Comparison of ENCODE assay signal across 8 mouse cellular contexts in the genomic region with DNA sequence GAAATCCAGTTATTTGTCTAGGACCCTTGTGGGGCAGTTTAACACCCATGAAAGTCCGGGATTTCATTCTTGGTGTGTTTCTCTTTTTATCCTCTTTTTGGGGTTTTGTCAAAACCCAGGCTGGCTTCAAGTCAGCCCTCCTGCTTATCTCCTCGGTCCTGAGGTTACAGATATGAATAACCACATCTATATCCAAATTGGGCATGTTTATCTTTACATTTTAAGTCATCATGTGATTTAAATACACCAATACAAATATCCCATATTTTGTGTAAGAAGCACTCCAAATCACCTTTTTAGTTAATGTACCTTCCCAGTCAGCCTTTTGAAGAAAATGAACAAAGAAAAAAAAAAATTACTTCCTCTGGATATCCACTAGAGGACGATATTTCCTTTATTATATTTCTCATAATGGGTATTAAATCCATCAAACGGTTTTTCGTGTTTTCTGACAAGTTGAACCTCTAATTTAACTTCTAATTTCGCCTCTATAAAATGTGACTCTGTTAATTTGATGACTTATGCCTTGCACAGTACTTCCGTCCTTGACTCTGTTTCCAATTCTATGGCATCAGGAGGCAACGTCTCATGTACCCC. TPM values are rescaled to one million over a fixed set of nuclear protein-coding genes. Genes with fewer than 3 reads are reported as not detected.
DNase-seq lines count a peak whose midpoint lies in the region; TF ChIP-seq lines count a peak whose summit lies in the region.

No protein-coding gene starts in this region.

- H3K79me2 ChIP-seq in liver, adult 2 months (ENCODE audit: control insufficient read depth, insufficient read depth, low read length), result peaks cover 16% of the 10 kb centered on the region; the same call in 1 of the 2 replicates

- no peak for TF ChIP-seq POLR2A in liver, adult 2 months (IDR thresholded peaks at IDR 0.05; ENCODE audit: extremely low read depth, insufficient read depth, low read length)

- H3K4me3 ChIP-seq in liver, adult 2 months (ENCODE audit: insufficient read depth, low read depth, low read length), result no peak overlapping the region
- peak overlapping the region; percentile 80 for H3K4me3 ChIP-seq in embryonic facial prominence, embryonic 10.5 days
- peak overlapping the region; percentile 76 for H3K4me3 ChIP-seq in limb, embryonic 10.5 days

- 14% methylated on average over 8 of the region's 8 CpGs for WGBS in liver, adult 2 months
- WGBS in embryonic facial prominence, embryonic 10.5 days, result 19% methylated on average over 8 of the region's 8 CpGs
- WGBS in limb, embryonic 10.5 days, result 17% methylated on average over 8 of the region's 8 CpGs

- intact Hi-C loops in left cerebral cortex, postnatal 4 days (cut with DNase I), result loop anchor here (10.0 kb wide), 1 partner anchor 430 kb away; no protein-coding TSS in a partner anchor

- H3K9ac ChIP-seq in liver, adult 2 months (ENCODE audit: low read depth, low read length), result no peak overlapping the region

- no peak overlapping the region for H3K27ac ChIP-seq in liver, adult 2 months (replicated peaks; ENCODE audit: insufficient read depth, low read depth, low read length)
- H3K27ac ChIP-seq in embryonic facial prominence, embryonic 10.5 days (replicated peaks), result no peak overlapping the region
- H3K27ac ChIP-seq in limb, embryonic 10.5 days, result no peak overlapping the region

- peak; percentile 59 for TF ChIP-seq CTCF in liver, adult 2 months (IDR thresholded peaks at IDR 0.05; ENCODE audit: low read depth, low read length)

- peak; percentile 42 for DNase-seq in liver, adult 2 months (ENCODE audit: extremely low read depth, low read depth, low spot score)
- DNase-seq in liver, result no peak
- DNase-seq in embryonic facial prominence, embryonic 10.5 days (ENCODE audit: low spot score), result no peak
- DNase-seq in limb, embryonic 10.5 days (ENCODE audit: low spot score), result no peak
- DNase-seq in retina, postnatal 1 day, result peak; percentile 71
- DNase-seq in adrenal gland, adult 18-20 months (ENCODE audit: low spot score in 2 of 2), result no peak
- no peak for DNase-seq in left cerebral cortex, postnatal 4 days
- no peak for DNase-seq in urinary bladder, postnatal 36 days (ENCODE audit: low spot score in 2 of 2)

- H3K9me3 ChIP-seq in embryonic facial prominence, embryonic 10.5 days, result no peaks in the 10 kb centered on the region
- H3K9me3 ChIP-seq in limb, embryonic 10.5 days (replicated peaks), result no peaks in the 10 kb centered on the region

- peaks cover 15% of the 10 kb centered on the region for H3K4me1 ChIP-seq in liver, adult 2 months (ENCODE audit: control insufficient read depth, insufficient read depth, low read length)
- peaks cover 47% of the 10 kb centered on the region for H3K4me1 ChIP-seq in embryonic facial prominence, embryonic 10.5 days
- peaks cover 47% of the 10 kb centered on the region for H3K4me1 ChIP-seq in limb, embryonic 10.5 days

- no peaks in the 10 kb centered on the region for H3K36me3 ChIP-seq in liver, adult 2 months (ENCODE audit: control insufficient read depth, insufficient read depth, low read length)
- no peaks in the 10 kb centered on the region for H3K36me3 ChIP-seq in embryonic facial prominence, embryonic 10.5 days (replicated peaks)
- no peaks in the 10 kb centered on the region for H3K36me3 ChIP-seq in limb, embryonic 10.5 days

- no peaks in the 10 kb centered on the region for H3K27me3 ChIP-seq in liver, adult 2 months (ENCODE audit: control insufficient read depth, insufficient read depth, low read length)
- peaks cover 53% of the 10 kb centered on the region for H3K27me3 ChIP-seq in embryonic facial prominence, embryonic 10.5 days (replicated peaks; ENCODE audit: low read depth, poor library complexity, severe bottlenecking)
- H3K27me3 ChIP-seq in limb, embryonic 10.5 days (ENCODE audit: low read depth, poor library complexity, severe bottlenecking), result peaks cover 26% of the 10 kb centered on the region

RNA-seq across cellular contexts. Expression of a gene that starts 1.6 kb away (rescaled TPM):
- total RNA-seq in liver, adult 2 months (2014; rRNA removed), result 6.5 and 8.6 TPM in 2 replicates
- 15.1 and 17.3 TPM in 2 replicates for polyA plus RNA-seq in liver, adult 2 months (2012; rRNA removed)
- 9.9 and 13.1 TPM in 2 replicates for polyA plus RNA-seq in embryonic facial prominence, embryonic 10.5 days (2016; fragmentation: Nextera tagmentation; extraction: Ambion mirVana)
- 14.2 and 17.6 TPM in 2 replicates for polyA plus RNA-seq in limb, embryonic 10.5 days (2016; fragmentation: Nextera tagmentation; extraction: Ambion mirVana)
- 10 to 100 TPM; 17.3 to 74.9 TPM for total RNA-seq in adrenal gland, adult 18-20 months (2021)
- 10 to 100 TPM in 1 of 2 experiments, 1 to 10 TPM in 1; 9.5 to 11.9 TPM for total RNA-seq in left cerebral cortex, postnatal 4 days (2021)

Comparison
In these comparisons a context has a peak if more than half of its experiments do, and no peak if none do; other contexts are left out.
1. DNase-seq: peak in liver, adult 2 months (single experiment) and retina, postnatal 1 day (single experiment); none in liver (single experiment), embryonic facial prominence, embryonic 10.5 days (single experiment), limb, embryonic 10.5 days (single experiment), adrenal gland, adult 18-20 months (0 of 2), left cerebral cortex, postnatal 4 days (single experiment) and urinary bladder, postnatal 36 days (0 of 2).